Mouse (Mus musculus) neural tube, embryonic 11.5 days (tissue): Measurements from ENCODE around the gene Itgb6. TPM values are rescaled to one million over a fixed set of nuclear protein-coding genes. Genes with fewer than 3 reads are reported as not detected.

Experiments
- ATAC-seq: fragments of 200-750 bp; cut with Nextera tagmentation; 2 replicates; pipeline ENCODE4 v1.8.0; 2017; ENCODE audit warnings: moderate number of reproducible peaks, mild to moderate bottlenecking, moderate TSS enrichment, moderate library complexity; ENCODE audit not compliant: insufficient read depth, low FRiP score, low TSS enrichment
- DNase-seq: peaks from one replicate; pipeline ENCODE4 v3.0.0-alpha.2; 2015; ENCODE audit warnings: low spot score
- H3K27ac ChIP-seq: fragments of 300-500 bp; sonication (generic); 2 replicates; pipeline ENCODE4 v1.5.1; 2014; ENCODE audit warnings: low read depth, mild to moderate bottlenecking, low read length
- H3K27me3 ChIP-seq: fragments of 300-500 bp; sonication (generic); 2 replicates; pipeline ENCODE4 v1.6.1; 2014; ENCODE audit warnings: mild to moderate bottlenecking, low read length, mixed read lengths; ENCODE audit not compliant: control insufficient read depth, insufficient read depth
- H3K36me3 ChIP-seq: fragments of 300-500 bp; sonication (generic); 2 replicates; pipeline ENCODE4 v1.6.1; 2014; ENCODE audit warnings: mild to moderate bottlenecking, low read length, moderate library complexity, mixed read lengths; ENCODE audit not compliant: control insufficient read depth, insufficient read depth
- H3K4me1 ChIP-seq: fragments of 300-500 bp; sonication (generic); 2 replicates; pipeline ENCODE4 v1.6.1; 2014; ENCODE audit warnings: low read length, mixed read lengths; ENCODE audit not compliant: control insufficient read depth, insufficient read depth
- H3K4me2 ChIP-seq: fragments of 300-500 bp; sonication (generic); 2 replicates; pipeline ENCODE4 v1.6.1; 2014; ENCODE audit warnings: low read depth, mild to moderate bottlenecking, moderate library complexity
- H3K4me3 ChIP-seq: fragments of 300-500 bp; sonication (generic); 2 replicates; pipeline ENCODE4 v1.5.1; 2014; ENCODE audit warnings: low read depth, low read length
- H3K9ac ChIP-seq: fragments of 300-500 bp; sonication (generic); 2 replicates; pipeline ENCODE4 v1.6.1; 2014; ENCODE audit warnings: mild to moderate bottlenecking, low read length
- H3K9me3 ChIP-seq: fragments of 300-500 bp; sonication (generic); 2 replicates; pipeline ENCODE4 v1.6.1; 2016; ENCODE audit warnings: low read length; ENCODE audit not compliant: control insufficient read depth
- WGBS: fragments of 180-500 bp; shearing (Covaris S2); extraction: QIAGEN DNeasy Blood & Tissue Kit; methylation state at CpG from one replicate; pipeline ENCODE4 v1.1.7; 2014; 5-methylcytosine and 5-hydroxymethylcytosine counted together
- polyA plus RNA-seq: library from polyadenylated mRNA; unstranded; fragments of >200 nt; fragmentation: Nextera tagmentation; extraction: Ambion mirVana; gene quantifications from 2 replicates; pipeline ENCODE4 v1.2.1, GENCODE M21; 2014

Itgb6 gene
- polyA plus RNA-seq, 1 experiment from 2014 or later: 0.73 TPM

DNA sequence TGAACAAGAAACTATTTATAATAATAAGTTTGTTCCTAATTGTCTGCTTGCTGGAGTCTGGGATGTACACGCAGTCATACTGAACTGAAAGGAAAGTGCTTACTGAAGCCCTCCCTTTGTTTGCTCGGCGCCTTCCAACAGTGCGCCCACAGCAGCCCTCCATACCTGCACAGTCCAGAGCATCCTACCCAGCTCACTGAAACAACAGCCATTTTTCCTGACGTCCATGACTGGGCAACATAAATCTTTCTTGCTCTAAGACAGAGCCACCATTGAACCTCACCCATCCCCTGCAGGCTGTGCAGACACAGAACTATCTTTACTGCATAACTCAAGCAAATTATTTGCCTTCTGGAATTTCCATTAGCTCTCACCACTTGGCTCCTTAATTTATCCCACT is 74.8 kb downstream of the Itgb6 start:
- peaks cover 6% of the 10 kb centered on the region; the same call in 1 of the 2 replicates for H3K4me1 ChIP-seq
- H3K9me3 ChIP-seq: no peaks in the 10 kb centered on the region
- no peak overlapping the region for H3K4me3 ChIP-seq
- peak; percentile 54; the same call in 1 of the 2 replicates for ATAC-seq
- H3K27me3 ChIP-seq: no peaks in the 10 kb centered on the region
- WGBS: 30% methylated on average over 5 of the region's 5 CpGs
- no peak for DNase-seq
- H3K9ac ChIP-seq: no peak overlapping the region
- H3K27ac ChIP-seq: 0 out of 2 replicates have a peak overlapping the region, but pooled peaks have one; percentile 29
- H3K36me3 ChIP-seq: no peaks in the 10 kb centered on the region
- no peak overlapping the region for H3K4me2 ChIP-seq

DNA sequence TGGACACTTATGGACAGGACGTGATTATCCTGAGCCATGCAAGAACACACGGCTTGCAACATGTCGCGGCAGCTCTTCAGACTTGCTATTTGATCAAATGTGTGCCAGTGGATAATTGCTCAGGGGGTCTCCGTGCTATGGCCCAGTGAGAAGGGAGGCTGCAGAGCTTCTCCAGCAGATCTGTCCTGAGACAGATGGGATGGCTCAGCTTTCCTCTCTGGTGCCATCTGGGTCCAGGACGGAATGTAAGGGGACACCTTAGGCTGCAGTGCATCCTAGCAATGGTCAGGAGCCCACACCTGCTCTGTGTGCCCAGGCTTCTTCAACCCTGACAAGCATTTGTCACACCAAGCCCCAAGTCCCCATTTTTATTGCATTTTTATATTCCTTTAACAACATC is 75.9 kb downstream of the Itgb6 start:
- H3K9ac ChIP-seq: no peak overlapping the region
- WGBS: 88% methylated on average over 6 of the region's 6 CpGs
- H3K9me3 ChIP-seq: no peaks in the 10 kb centered on the region
- no peak for DNase-seq
- ATAC-seq: no peak
- peaks cover 6% of the 10 kb centered on the region; the same call in 1 of the 2 replicates for H3K4me1 ChIP-seq
- no peak overlapping the region for H3K27ac ChIP-seq
- H3K4me2 ChIP-seq: no peak overlapping the region
- no peak overlapping the region for H3K4me3 ChIP-seq
- no peaks in the 10 kb centered on the region for H3K36me3 ChIP-seq
- no peaks in the 10 kb centered on the region for H3K27me3 ChIP-seq

DNA sequence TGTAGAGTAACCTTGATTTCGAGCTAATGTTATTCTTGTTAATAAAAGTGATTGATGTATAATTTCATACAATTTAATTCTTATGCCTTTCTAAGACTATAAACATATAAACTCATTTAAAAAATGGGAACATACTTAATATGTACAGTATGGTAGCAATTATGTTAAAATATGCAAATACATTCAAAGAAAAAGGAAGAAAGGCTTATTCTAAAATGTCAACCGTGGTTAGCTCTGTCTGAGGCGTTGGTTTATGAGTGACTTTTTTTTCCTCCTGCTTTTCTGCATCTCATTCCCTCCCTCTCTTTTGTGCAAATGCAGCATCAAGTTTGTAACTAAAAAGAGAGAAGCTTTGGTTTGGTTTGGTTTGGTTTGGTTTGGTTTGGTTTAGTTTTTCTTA is 79.0 kb downstream of the Itgb6 start:
- no peak overlapping the region for H3K4me2 ChIP-seq
- H3K4me1 ChIP-seq: peaks cover 6% of the 10 kb centered on the region; the same call in 1 of the 2 replicates
- WGBS: 90% methylated on average over 3 of the region's 3 CpGs
- no peaks in the 10 kb centered on the region for H3K9me3 ChIP-seq
- no peak overlapping the region for H3K4me3 ChIP-seq
- ATAC-seq (no peak), DNase-seq (no peak)
- H3K27me3 ChIP-seq: no peaks in the 10 kb centered on the region
- no peak overlapping the region for H3K27ac ChIP-seq
- H3K9ac ChIP-seq: no peak overlapping the region
- H3K36me3 ChIP-seq: no peaks in the 10 kb centered on the region

DNA sequence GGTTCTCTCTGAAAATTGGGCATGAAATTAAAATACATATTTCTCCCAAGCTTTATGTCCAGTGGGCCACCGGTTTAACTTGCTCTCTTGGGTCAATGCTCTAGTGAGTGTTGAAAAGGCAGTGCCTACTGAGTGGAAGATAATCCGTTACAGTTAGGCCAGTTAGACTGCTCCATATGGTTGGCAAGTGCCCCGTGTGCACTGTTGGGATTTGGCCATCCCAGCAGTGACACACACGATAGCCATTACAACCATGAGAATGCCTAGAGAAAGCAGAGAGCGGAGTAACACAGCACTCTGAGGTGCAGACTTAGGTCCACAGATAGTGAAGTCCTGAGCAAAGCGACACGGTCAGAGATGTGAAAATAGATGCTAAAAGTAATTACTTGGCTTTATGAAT is 79.8 kb downstream of the Itgb6 start:
- Histone ChIP-seq H3K36me3 (no peaks in the 10 kb centered on the region), H3K9me3 (no peaks in the 10 kb centered on the region), H3K9ac (no peak overlapping the region), H3K4me3 (no peak overlapping the region), H3K4me1 (0 out of 2 replicates have a peak, but pooled peaks cover 1% of the 10 kb centered on the region), H3K27ac (no peak overlapping the region), H3K4me2 (no peak overlapping the region), H3K27me3 (no peaks in the 10 kb centered on the region)
- ATAC-seq (no peak), DNase-seq (no peak)
- WGBS: 87% methylated on average over 7 of the region's 7 CpGs

DNA sequence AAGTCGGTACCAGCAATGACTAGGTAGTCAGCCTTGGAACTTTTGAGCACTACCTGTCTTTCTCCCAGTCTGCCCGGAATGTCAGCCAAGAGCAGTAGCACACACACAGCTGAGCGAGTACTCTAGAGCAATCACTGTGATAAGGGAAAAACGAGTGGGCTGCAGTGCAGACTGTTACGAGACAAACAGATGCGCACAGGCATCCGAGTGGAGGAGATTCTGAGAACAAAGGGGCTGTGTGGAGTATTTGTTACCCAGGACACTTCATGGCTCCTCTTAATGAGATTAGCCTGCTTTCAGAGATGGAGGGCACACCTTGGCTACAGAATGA is 82.1 kb downstream of the Itgb6 start:
- Histone ChIP-seq H3K27ac (no peak overlapping the region), H3K9ac (no peak overlapping the region), H3K9me3 (no peaks in the 10 kb centered on the region), H3K36me3 (no peaks in the 10 kb centered on the region), H3K4me3 (no peak overlapping the region), H3K4me2 (no peak overlapping the region), H3K27me3 (no peaks in the 10 kb centered on the region), H3K4me1 (no peaks in the 10 kb centered on the region)
- ATAC-seq (no peak), DNase-seq (no peak)
- WGBS: 71% methylated on average over 7 of the region's 7 CpGs

DNA sequence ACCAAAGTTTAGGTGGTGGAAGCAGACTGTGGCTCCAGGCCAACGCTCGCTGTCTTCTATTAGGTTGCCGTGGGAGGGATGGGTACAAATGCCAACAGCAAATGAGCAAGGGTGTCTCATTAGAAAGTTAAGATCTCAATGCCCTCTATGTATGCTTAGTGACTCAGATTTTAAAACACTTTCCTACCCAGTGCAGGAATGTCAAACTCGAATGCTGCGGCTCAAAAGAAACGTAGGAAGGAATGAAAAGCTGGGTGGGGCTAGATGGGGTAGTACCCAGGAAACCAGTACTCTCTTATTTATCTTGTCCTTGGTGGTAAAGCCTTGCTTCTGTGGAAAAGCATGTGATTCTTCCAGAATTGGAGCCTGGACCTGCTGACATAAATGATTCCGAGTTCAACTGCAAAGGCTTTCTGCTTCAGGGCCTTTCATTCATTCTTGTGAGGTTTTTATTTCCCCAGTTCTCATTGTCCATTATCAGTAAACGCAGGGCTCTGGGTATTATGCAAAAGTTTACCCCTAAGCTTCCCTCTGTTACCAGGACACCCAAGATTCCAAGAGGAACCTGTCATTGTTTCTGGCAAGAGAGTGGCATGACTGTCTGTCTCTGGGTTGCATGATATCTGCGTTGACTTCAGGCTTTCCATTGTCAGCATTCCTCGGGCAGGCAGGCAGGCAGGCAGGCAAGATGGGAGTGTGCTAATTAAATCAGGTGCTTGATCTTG is 82.7 kb downstream of the Itgb6 start:
- Histone ChIP-seq H3K4me3 (no peak overlapping the region), H3K9me3 (no peaks in the 10 kb centered on the region), H3K27me3 (no peaks in the 10 kb centered on the region), H3K4me1 (no peaks in the 10 kb centered on the region), H3K27ac (no peak overlapping the region), H3K36me3 (no peaks in the 10 kb centered on the region), H3K9ac (no peak overlapping the region), H3K4me2 (no peak overlapping the region)
- DNase-seq (no peak), ATAC-seq (no peak)
- 83% methylated on average over 10 of the region's 10 CpGs for WGBS

DNA sequence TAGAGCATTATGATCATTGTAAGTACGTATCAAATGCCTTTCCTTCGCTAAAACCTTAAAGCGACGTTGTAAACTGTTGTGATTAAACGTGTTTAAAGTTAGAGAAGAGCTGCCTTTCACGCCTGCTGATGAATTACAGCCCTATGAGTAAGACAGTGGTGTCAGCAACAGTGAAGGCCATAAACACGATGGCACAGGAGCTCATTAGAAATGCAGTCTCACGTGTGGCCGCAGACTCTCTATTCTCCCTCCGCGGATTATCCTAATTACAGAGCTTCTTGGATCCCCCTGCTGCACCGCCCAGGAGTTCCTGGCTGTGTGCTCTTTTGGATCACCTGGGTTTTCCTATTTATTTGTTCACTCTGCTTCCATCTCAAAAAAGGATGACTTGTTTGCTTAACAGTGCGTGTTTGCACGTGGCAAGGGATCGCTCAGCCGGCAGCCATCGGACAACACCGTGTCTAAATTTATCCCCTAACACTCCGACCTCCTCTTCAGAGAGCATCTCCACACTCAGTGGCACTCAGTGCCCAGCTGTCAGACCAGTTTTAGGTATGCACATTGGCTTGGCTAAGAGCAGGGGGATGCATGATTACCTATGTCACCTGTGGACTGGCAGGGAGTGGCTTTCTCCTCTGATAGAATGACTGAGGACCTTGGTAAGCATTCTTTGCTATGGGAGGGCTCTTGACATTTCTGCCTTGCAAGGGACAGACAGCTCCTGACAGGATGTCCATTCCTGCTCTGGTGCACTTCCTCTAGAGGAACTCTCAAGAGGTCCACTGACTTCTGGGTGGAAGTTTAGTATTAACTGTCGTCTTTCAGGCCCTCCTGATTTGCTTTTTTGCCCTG is 85.3 kb downstream of the Itgb6 start:
- DNase-seq: no peak
- Histone ChIP-seq H3K36me3 (no peaks in the 10 kb centered on the region), H3K9ac (no peak overlapping the region), H3K4me3 (no peak overlapping the region), H3K4me2 (no peak overlapping the region), H3K27me3 (no peaks in the 10 kb centered on the region), H3K9me3 (no peaks in the 10 kb centered on the region), H3K4me1 (no peaks in the 10 kb centered on the region), H3K27ac (no peak overlapping the region)
- 59% methylated on average over 20 of the region's 20 CpGs for WGBS
- no peak for ATAC-seq

DNA sequence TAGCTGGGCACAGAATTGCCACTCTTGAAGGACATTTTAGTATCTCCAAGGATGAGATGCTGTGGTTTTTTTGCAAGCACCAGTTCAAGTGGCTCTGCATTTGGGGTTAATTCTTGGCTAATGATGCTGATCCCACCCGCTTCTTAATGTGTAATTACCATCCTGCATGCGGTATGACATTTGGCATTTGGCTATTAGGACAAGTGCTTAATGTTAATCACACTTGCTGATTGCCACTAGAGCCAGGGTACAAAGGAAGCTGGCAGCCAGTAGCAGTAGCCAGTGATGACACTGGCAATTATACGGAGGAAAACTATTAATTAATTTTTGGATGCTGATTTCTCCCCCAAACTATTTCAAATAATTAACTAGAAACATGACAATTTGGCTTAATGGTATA is 86.0 kb downstream of the Itgb6 start:
- no peaks in the 10 kb centered on the region for H3K36me3 ChIP-seq
- no peaks in the 10 kb centered on the region for H3K9me3 ChIP-seq
- H3K27me3 ChIP-seq: no peaks in the 10 kb centered on the region
- H3K9ac ChIP-seq: no peak overlapping the region
- no peak overlapping the region for H3K4me2 ChIP-seq
- H3K4me3 ChIP-seq: no peak overlapping the region
- ATAC-seq (no peak), DNase-seq (no peak)
- H3K27ac ChIP-seq: no peak overlapping the region
- 66% methylated on average over 3 of the region's 3 CpGs for WGBS
- no peaks in the 10 kb centered on the region for H3K4me1 ChIP-seq

DNA sequence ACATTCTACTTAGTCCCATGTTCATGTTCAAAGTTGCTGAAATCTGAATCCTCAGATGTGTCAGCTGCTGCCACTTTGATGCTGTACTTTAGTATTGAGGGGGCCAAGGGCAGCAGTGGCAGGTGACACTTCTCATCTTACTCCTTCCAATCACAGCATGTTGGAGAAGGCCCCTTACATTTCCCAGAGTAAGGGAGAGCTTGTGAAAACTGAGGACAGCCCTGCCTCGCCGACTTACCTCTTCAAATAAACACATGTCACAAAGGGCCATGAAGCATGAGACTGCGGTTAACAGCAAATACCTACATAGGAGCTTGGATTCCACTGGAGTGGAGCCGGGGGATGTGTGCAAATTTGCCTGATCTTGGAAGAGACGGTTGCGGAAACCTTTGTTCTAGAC is 86.4 kb downstream of the Itgb6 start:
- Histone ChIP-seq H3K9me3 (no peaks in the 10 kb centered on the region), H3K4me2 (no peak overlapping the region), H3K4me1 (no peaks in the 10 kb centered on the region), H3K27me3 (no peaks in the 10 kb centered on the region), H3K9ac (no peak overlapping the region), H3K27ac (no peak overlapping the region), H3K36me3 (no peaks in the 10 kb centered on the region), H3K4me3 (no peak overlapping the region)
- DNase-seq (no peak), ATAC-seq (no peak)
- WGBS: 58% methylated on average over 6 of the region's 6 CpGs
